Comparison of ENCODE assay signal across 8 mouse cellular contexts in the genomic region with DNA sequence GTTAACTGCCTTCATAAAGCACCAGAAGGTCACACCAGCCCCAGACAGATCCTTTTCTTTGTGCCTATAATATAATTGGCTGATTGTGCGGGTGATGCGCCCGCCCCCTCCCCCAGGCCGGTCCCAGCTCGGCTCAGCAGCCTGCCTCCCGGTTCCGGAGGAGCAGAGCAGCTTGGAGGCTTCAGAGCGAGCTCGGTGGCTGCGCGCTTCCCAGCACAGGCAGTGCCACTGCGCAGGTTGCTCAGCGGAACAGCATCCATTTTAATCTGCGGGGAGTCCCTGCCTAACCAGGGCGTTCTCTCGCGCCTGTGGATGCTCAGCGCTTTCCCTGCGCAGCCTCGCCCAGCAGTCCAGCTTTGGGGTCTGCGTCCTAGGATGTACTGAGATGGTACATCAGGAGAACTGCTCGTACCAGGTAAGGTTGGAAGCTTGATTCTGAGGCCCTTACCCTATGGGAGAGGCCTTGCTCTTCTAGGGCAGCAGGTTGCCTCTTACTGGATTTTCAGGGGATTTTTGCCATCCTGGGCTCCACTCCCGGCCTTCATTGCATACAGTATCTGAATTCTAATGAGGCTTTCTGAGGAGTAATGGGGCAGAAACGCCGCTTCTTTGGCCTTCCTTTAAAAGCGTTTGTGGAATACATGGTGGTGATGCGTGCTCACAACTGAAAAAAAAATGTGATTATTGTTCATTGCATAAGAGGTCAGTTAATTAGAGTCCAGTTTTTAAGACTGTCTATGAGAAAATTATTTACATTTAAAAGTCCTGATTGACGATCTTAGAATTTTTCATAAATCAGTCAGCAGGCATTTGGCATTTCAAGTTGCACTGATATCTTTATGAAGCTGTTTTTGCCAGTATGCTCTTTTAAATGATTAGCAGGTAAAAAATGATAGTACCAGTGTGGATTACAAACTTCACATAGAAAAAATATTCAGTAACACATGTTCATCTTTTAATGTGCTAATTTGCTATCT.
DNase-seq lines count a peak whose midpoint lies in the region; ATAC-seq lines count a peak whose summit lies in the region.

No protein-coding gene starts in this region.

- H3K9ac ChIP-seq in forebrain, embryonic 16.5 days (replicated peaks; ENCODE audit: low read depth, low read length) = peak overlapping the region; percentile 81
- peak overlapping the region; percentile 56; the same call in 1 of the 2 replicates for H3K9ac ChIP-seq in intestine, embryonic 16.5 days (ENCODE audit: low read depth, low read length)
- peak overlapping the region; percentile 48 for H3K9ac ChIP-seq in limb, embryonic 12.5 days (replicated peaks)
- H3K9ac ChIP-seq in neural tube, embryonic 11.5 days (ENCODE audit: low read length) = peak overlapping the region; percentile 67

- peak overlapping the region; percentile 66 for H3K4me3 ChIP-seq in forebrain, embryonic 16.5 days (replicated peaks; ENCODE audit: low read length)
- peak overlapping the region; percentile 43 for H3K4me3 ChIP-seq in intestine, embryonic 16.5 days (ENCODE audit: low read length)
- peak overlapping the region; percentile 38 for H3K4me3 ChIP-seq in limb, embryonic 12.5 days (replicated peaks)
- H3K4me3 ChIP-seq in neural tube, embryonic 11.5 days (ENCODE audit: low read depth, low read length) = peak overlapping the region; percentile 33

- 2% methylated on average over 28 of the region's 28 CpGs for WGBS in forebrain, embryonic 16.5 days
- WGBS in intestine, embryonic 16.5 days = 17% methylated on average over 28 of the region's 28 CpGs
- WGBS in limb, embryonic 12.5 days = 15% methylated on average over 28 of the region's 28 CpGs
- WGBS in neural tube, embryonic 11.5 days = 8% methylated on average over 28 of the region's 28 CpGs

- no peaks in the 10 kb centered on the region for H3K9me3 ChIP-seq in forebrain, embryonic 16.5 days (ENCODE audit: control insufficient read depth, low read length)
- H3K9me3 ChIP-seq in intestine, embryonic 16.5 days (ENCODE audit: control insufficient read depth, low read length) = no peaks in the 10 kb centered on the region
- H3K9me3 ChIP-seq in limb, embryonic 12.5 days = no peaks in the 10 kb centered on the region
- H3K9me3 ChIP-seq in neural tube, embryonic 11.5 days (ENCODE audit: control insufficient read depth, low read length) = no peaks in the 10 kb centered on the region

- peaks cover 43% of the 10 kb centered on the region for H3K4me1 ChIP-seq in forebrain, embryonic 16.5 days (replicated peaks; ENCODE audit: control insufficient read depth, insufficient read depth, low read length)
- H3K4me1 ChIP-seq in intestine, embryonic 16.5 days (ENCODE audit: control insufficient read depth, insufficient read depth, low read length) = peaks cover 22% of the 10 kb centered on the region
- peaks cover 50% of the 10 kb centered on the region for H3K4me1 ChIP-seq in limb, embryonic 12.5 days (replicated peaks)
- peaks cover 15% of the 10 kb centered on the region for H3K4me1 ChIP-seq in neural tube, embryonic 11.5 days (ENCODE audit: control insufficient read depth, insufficient read depth, low read length)

- no peaks in the 10 kb centered on the region for H3K36me3 ChIP-seq in forebrain, embryonic 16.5 days (ENCODE audit: control insufficient read depth, insufficient read depth)
- H3K36me3 ChIP-seq in intestine, embryonic 16.5 days (ENCODE audit: control insufficient read depth, insufficient read depth, low read length) = no peaks in the 10 kb centered on the region
- no peaks in the 10 kb centered on the region for H3K36me3 ChIP-seq in limb, embryonic 12.5 days
- no peaks in the 10 kb centered on the region for H3K36me3 ChIP-seq in neural tube, embryonic 11.5 days (ENCODE audit: control insufficient read depth, insufficient read depth, low read length)

- H3K27ac ChIP-seq in forebrain, embryonic 16.5 days (ENCODE audit: low read length) = peak overlapping the region; percentile 98
- H3K27ac ChIP-seq in intestine, embryonic 16.5 days (ENCODE audit: low read length) = peak overlapping the region; percentile 70
- H3K27ac ChIP-seq in limb, embryonic 12.5 days = no peak overlapping the region; the same call in 1 of the 2 replicates
- H3K27ac ChIP-seq in neural tube, embryonic 11.5 days (ENCODE audit: low read depth, low read length) = peak overlapping the region; percentile 91

- peak overlapping the region; percentile 78 for H3K4me2 ChIP-seq in forebrain, embryonic 16.5 days (ENCODE audit: low read length)
- peak overlapping the region; percentile 50 for H3K4me2 ChIP-seq in intestine, embryonic 16.5 days (ENCODE audit: low read depth, low read length)
- peak overlapping the region; percentile 65 for H3K4me2 ChIP-seq in limb, embryonic 12.5 days
- H3K4me2 ChIP-seq in neural tube, embryonic 11.5 days (ENCODE audit: low read depth) = peak overlapping the region; percentile 51

- ATAC-seq in forebrain, embryonic 16.5 days = peak; percentile 96
- peak; percentile 65 for ATAC-seq in intestine, embryonic 16.5 days
- no peak for ATAC-seq in limb, embryonic 12.5 days (ENCODE audit: insufficient number of reproducible peaks, insufficient read depth, low FRiP score, low TSS enrichment, low read depth)
- peak; percentile 84 for ATAC-seq in neural tube, embryonic 11.5 days (ENCODE audit: insufficient read depth, low FRiP score, low TSS enrichment)

- no peaks in the 10 kb centered on the region for H3K27me3 ChIP-seq in forebrain, embryonic 16.5 days (replicated peaks; ENCODE audit: control insufficient read depth, insufficient read depth, low read length)
- H3K27me3 ChIP-seq in intestine, embryonic 16.5 days (replicated peaks; ENCODE audit: control insufficient read depth, insufficient read depth, low read length) = no peaks in the 10 kb centered on the region
- H3K27me3 ChIP-seq in limb, embryonic 12.5 days = 0 out of 2 replicates have a peak, but pooled peaks cover 5% of the 10 kb centered on the region
- H3K27me3 ChIP-seq in neural tube, embryonic 11.5 days (ENCODE audit: control insufficient read depth, insufficient read depth, low read length) = no peaks in the 10 kb centered on the region

- peak; percentile 24 for DNase-seq in adrenal gland, adult 8-10 months
- DNase-seq in cerebellum, adult 8-10 months = peak; percentile 90
- DNase-seq in neural tube, embryonic 11.5 days (ENCODE audit: low spot score) = peak; percentile 84
- no peak for DNase-seq in natural killer cell, adult 2 months (ENCODE audit: low spot score in 2 of 2)
- DNase-seq in ovary, postnatal 10 days (ENCODE audit: low spot score) = no peak

Comparison
In these comparisons a context has a peak if more than half of its experiments do, and no peak if none do; other contexts are left out.
1. DNase-seq: peak in adrenal gland, adult 8-10 months (single experiment), cerebellum, adult 8-10 months (single experiment) and neural tube, embryonic 11.5 days (single experiment); none in natural killer cell, adult 2 months (0 of 2) and ovary, postnatal 10 days (single experiment).
2. Peak in every context shown above with its lines, with median percentiles within 50 percentile points of each other: H3K4me2 ChIP-seq, H3K4me3 ChIP-seq and H3K9ac ChIP-seq.